Mouse (Mus musculus): ENCODE results near the gene Bmp5. TPM values are rescaled to one million over a fixed set of nuclear protein-coding genes. Genes with fewer than 3 reads are reported as not detected.

The Bmp5 gene
- polyA plus RNA-seq (2012; rRNA removed): 12.3 and 12.8 TPM in 2 replicates
- polyA plus RNA-seq (2014; fragmentation: Nextera tagmentation; extraction: Ambion mirVana): 11.2 and 11.5 TPM in 2 replicates

GRCm38 (mm10) chr9:75775129-75775845 lies at the start of gene Bmp5:
TSS of gene Bmp5 (plus strand) at chr9:75775364.
- H3K4me3 ChIP-seq (replicated peaks; ENCODE audit: low read length): peak within 1 kb of the TSS; percentile 33
- H3K9ac ChIP-seq (ENCODE audit: low read depth, low read length, severe bottlenecking): peak within 1 kb of the TSS; percentile 49
- H3K4me2 ChIP-seq (replicated peaks; ENCODE audit: low read depth, low read length, severe bottlenecking): peak within 1 kb of the TSS; percentile 41
- no peak for TF ChIP-seq POLR2A (IDR thresholded peaks at IDR 0.05; ENCODE audit: borderline replicate concordance, extremely low read depth, insufficient read depth, insufficient read length)
- no peaks in the 10 kb centered on the region for H3K36me3 ChIP-seq (ENCODE audit: control insufficient read depth, insufficient read depth, low read length)
- H3K4me1 ChIP-seq (ENCODE audit: control insufficient read depth, insufficient read depth, low read length): peaks cover 11% of the 10 kb centered on the region; the same call in 1 of the 2 replicates
- no peaks in the 10 kb centered on the region; the same call in 1 of the 2 replicates for H3K27me3 ChIP-seq (ENCODE audit: control insufficient read depth, insufficient read depth, low read length)
- ATAC-seq (ENCODE audit: low FRiP score, low read depth) (no peak), DNase-seq (ENCODE audit: low spot score) (peak; percentile 28)
- peak within 1 kb of the TSS; percentile 58; the same call in 1 of the 2 replicates for H3K27ac ChIP-seq (replicated peaks; ENCODE audit: low read depth, low read length)
- no peaks in the 10 kb centered on the region for H3K9me3 ChIP-seq (ENCODE audit: control insufficient read depth, low read length)
- 12% methylated on average over 7 of the region's 7 CpGs for WGBS

- H3K9me3 ChIP-seq (ENCODE audit: control insufficient read depth, low read length): no peaks in the 10 kb centered on the region
- H3K9ac ChIP-seq (ENCODE audit: low read depth, low read length, severe bottlenecking): no peak overlapping the region
- TF ChIP-seq POLR2A (IDR thresholded peaks at IDR 0.05; ENCODE audit: borderline replicate concordance, extremely low read depth, insufficient read depth, insufficient read length): no peak
- H3K27ac ChIP-seq (replicated peaks; ENCODE audit: low read depth, low read length): no peak overlapping the region
- no peaks in the 10 kb centered on the region for H3K36me3 ChIP-seq (ENCODE audit: control insufficient read depth, insufficient read depth, low read length)
- WGBS: 32% methylated on average over 5 of the region's 5 CpGs
- H3K27me3 ChIP-seq (ENCODE audit: control insufficient read depth, insufficient read depth, low read length): no peaks in the 10 kb centered on the region
- DNase-seq (ENCODE audit: low spot score) (no peak), ATAC-seq (ENCODE audit: low FRiP score, low read depth) (no peak)
- H3K4me3 ChIP-seq (replicated peaks; ENCODE audit: low read length): no peak overlapping the region
- no peak overlapping the region for H3K4me2 ChIP-seq (replicated peaks; ENCODE audit: low read depth, low read length, severe bottlenecking)
- H3K4me1 ChIP-seq (ENCODE audit: control insufficient read depth, insufficient read depth, low read length): no peaks in the 10 kb centered on the region
Observed at GRCm38 (mm10) chr9:75760075-75760474, 15.1 kb upstream of the Bmp5 start.

- Histone ChIP-seq H3K9me3 (ENCODE audit: control insufficient read depth, low read length) (no peaks in the 10 kb centered on the region), H3K9ac (ENCODE audit: low read depth, low read length, severe bottlenecking) (no peak overlapping the region), H3K4me3 (replicated peaks; ENCODE audit: low read length) (no peak overlapping the region), H3K4me1 (ENCODE audit: control insufficient read depth, insufficient read depth, low read length) (no peaks in the 10 kb centered on the region), H3K4me2 (replicated peaks; ENCODE audit: low read depth, low read length, severe bottlenecking) (no peak overlapping the region), H3K27ac (replicated peaks; ENCODE audit: low read depth, low read length) (no peak overlapping the region), H3K36me3 (ENCODE audit: control insufficient read depth, insufficient read depth, low read length) (no peaks in the 10 kb centered on the region), H3K27me3 (ENCODE audit: control insufficient read depth, insufficient read depth, low read length) (no peaks in the 10 kb centered on the region)
- DNase-seq (ENCODE audit: low spot score) (no peak), ATAC-seq (ENCODE audit: low FRiP score, low read depth) (no peak)
- no peak for TF ChIP-seq POLR2A (IDR thresholded peaks at IDR 0.05; ENCODE audit: borderline replicate concordance, extremely low read depth, insufficient read depth, insufficient read length)
- 89% methylated on average over 2 of the region's 2 CpGs for WGBS
Observed at GRCm38 (mm10) chr9:75761567-75761966, 13.6 kb upstream of the Bmp5 start.

- H3K4me3 ChIP-seq (replicated peaks; ENCODE audit: low read length): no peak overlapping the region
- no peak overlapping the region for H3K4me2 ChIP-seq (replicated peaks; ENCODE audit: low read depth, low read length, severe bottlenecking)
- peak; percentile 62 for DNase-seq (ENCODE audit: low spot score)
- TF ChIP-seq POLR2A (IDR thresholded peaks at IDR 0.05; ENCODE audit: borderline replicate concordance, extremely low read depth, insufficient read depth, insufficient read length): no peak
- H3K36me3 ChIP-seq (ENCODE audit: control insufficient read depth, insufficient read depth, low read length): no peaks in the 10 kb centered on the region
- 31% methylated on average over 5 of the region's 5 CpGs for WGBS
- H3K9me3 ChIP-seq (ENCODE audit: control insufficient read depth, low read length): no peaks in the 10 kb centered on the region
- ATAC-seq (ENCODE audit: low FRiP score, low read depth): no peak
- no peak overlapping the region for H3K27ac ChIP-seq (replicated peaks; ENCODE audit: low read depth, low read length)
- no peaks in the 10 kb centered on the region for H3K27me3 ChIP-seq (ENCODE audit: control insufficient read depth, insufficient read depth, low read length)
- H3K9ac ChIP-seq (ENCODE audit: low read depth, low read length, severe bottlenecking): no peak overlapping the region
- H3K4me1 ChIP-seq (ENCODE audit: control insufficient read depth, insufficient read depth, low read length): no peaks in the 10 kb centered on the region
Observed at GRCm38 (mm10) chr9:75762487-75762886, 12.7 kb upstream of the Bmp5 start.

DNA sequence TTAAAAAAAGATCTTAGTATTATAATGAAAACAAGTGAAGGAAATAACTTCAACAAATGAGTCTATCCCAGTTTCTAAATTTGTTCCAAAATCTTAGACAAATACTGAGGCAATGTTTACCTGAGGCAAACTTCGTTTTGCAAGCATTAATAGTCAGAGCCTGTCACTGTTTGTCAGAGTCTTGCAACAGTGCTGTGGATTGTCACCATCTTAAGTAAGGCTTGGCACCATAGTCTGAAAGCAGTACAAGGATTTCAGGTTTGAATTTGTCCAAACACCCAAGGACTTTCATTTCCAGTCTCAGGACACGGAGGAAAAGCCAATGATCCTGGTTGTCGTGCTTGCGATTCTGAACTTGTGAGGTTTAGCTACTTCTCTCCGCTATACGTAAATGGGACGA lies 10.4 kb upstream of the Bmp5 start:
- Histone ChIP-seq H3K9ac (ENCODE audit: low read depth, low read length, severe bottlenecking) (no peak overlapping the region), H3K27me3 (ENCODE audit: control insufficient read depth, insufficient read depth, low read length) (no peaks in the 10 kb centered on the region), H3K36me3 (ENCODE audit: control insufficient read depth, insufficient read depth, low read length) (no peaks in the 10 kb centered on the region), H3K27ac (replicated peaks; ENCODE audit: low read depth, low read length) (no peak overlapping the region), H3K4me1 (ENCODE audit: control insufficient read depth, insufficient read depth, low read length) (no peaks in the 10 kb centered on the region), H3K9me3 (ENCODE audit: control insufficient read depth, low read length) (no peaks in the 10 kb centered on the region), H3K4me3 (replicated peaks; ENCODE audit: low read length) (no peak overlapping the region), H3K4me2 (replicated peaks; ENCODE audit: low read depth, low read length, severe bottlenecking) (no peak overlapping the region)
- ATAC-seq (ENCODE audit: low FRiP score, low read depth) (no peak), DNase-seq (ENCODE audit: low spot score) (no peak)
- 85% methylated on average over 7 of the region's 7 CpGs for WGBS
- no peak for TF ChIP-seq POLR2A (IDR thresholded peaks at IDR 0.05; ENCODE audit: borderline replicate concordance, extremely low read depth, insufficient read depth, insufficient read length)
